Mouse (Mus musculus): ENCODE measurements around the gene Vps45.
"Not testable (repeated sequence)": the region's sequence is repeated elsewhere in the genome, so short reads cannot be mapped to it uniquely, and the experiment has no call there.

Vps45 gene

DNA sequence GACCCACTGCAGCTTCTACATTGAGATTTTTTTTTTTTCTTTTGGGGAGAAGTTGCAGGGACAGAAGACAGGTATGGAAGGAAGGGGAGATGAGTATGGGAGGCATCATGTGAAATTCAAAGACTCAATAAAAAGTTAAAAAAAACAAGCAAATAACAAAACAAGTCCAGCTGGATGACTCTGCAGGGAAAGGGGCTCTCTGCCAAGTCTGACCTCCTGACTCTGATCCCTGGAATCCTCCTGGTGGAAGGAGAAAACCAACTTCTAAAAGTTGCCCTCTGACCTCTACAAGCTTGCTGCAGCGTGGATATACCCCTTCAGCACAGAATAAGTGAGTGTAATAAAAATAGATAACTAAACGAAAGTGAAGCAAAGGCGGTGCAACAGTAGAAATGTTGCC is 20.4 kb upstream of the Vps45 start:
- no peak for DNase-seq (ENCODE audit: low spot score)

DNA sequence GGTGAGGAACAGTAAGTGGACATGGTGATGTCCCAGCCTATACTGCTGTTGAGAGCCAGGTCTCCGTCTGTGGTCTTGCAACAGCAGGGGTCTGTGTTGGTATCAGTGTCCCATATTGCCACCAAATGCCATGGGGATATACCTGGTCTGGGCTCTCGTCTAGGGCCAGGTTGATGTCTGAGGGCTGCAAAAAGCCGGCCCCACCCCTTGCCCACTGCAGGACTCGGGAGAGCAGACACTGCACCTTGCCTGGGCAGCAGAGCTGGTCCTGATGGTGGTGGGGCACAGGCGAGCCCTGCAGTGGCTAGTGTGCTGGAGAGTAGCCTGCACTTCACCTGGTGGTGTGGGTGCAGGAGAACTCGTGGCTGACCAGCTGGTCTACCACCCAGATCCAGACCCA is 19.8 kb upstream of the Vps45 start:
- DNase-seq (ENCODE audit: low spot score): no peak

DNA sequence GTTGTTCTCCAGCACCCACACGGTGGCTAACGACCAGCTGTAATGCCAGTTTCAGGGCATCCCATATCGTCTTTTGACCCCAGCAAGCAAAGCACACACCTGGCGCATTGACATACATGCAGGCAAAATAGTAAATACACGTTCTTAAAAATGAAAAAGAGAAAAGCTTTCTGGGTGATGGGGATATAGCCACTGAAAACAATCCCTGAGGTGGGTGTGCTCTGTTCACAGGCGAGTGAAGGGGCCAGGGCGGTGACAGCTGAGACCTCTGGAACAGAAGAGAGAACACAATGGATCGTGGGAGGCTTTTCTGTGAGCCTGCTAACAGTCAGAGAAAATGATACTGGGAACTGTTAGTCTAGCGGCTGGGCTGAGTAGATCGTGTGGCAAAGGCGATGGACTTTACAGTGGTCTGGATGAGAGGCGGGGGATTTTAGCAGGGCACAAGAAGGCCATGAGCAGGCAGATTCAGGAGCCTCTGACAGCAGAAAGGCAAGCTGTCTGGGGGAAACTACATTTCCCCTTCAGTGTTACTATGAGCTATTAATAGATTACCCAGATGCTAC is 14.7 kb upstream of the Vps45 start:
- DNase-seq (ENCODE audit: low spot score): no peak

DNA sequence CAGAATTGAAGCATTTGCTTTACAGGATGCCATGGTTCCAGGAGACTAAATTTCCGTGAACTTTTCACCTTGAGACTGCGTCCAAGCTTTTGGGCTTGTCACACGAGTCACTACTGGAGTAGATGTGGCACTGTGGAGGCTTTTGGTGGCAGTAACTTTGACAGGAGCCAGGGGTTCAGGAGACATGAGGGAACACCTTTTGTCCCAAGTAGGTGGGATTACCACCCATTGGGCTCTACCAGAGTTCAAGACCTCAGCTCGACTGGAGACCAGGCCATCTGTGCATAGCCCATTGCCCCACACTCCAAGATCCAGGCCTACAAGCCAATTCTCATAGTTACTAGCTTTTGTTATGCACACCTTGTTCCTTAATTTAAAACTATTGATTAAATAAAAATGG is 12.0 kb upstream of the Vps45 start:
- no peak for DNase-seq (ENCODE audit: low spot score)

DNA sequence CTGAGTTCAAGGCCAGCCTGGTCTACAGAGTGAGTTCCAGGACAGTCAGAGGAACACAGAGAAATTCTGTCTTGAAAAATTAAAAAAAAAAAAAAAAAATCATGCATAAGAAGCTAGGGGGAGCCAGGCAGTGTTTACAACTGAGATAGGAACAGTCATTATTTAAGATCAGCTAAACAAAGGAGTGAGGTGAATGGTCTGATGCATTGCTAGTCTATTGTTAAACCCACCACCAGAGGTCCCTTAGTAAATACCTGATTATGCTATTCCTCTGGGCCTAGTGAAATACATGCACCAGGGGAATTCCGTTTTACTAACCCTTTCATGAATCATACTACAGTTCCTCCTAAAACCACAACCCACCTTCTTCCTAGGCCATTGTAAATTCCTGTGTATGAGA is 11.3 kb upstream of the Vps45 start:
- no peak for DNase-seq (ENCODE audit: low spot score)

DNA sequence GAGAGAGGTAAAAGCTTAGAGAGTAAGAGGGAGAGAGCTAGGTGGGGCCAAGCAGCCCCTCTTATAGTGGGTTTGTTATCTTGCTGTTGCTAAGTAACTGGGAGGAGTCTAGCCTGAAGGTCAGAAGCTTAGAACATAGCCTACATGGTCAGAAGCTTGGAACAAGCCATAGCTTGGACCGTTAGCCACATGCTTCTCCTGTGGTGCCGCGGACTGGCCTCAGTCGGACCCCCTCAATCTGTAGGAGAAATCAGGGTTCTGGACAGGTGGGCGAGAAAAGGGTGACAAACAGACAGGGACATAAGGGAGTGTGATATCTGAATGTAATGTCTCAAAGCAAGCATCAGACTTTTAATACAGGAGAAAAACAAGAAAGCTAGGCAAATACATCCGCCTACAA is 10.8 kb upstream of the Vps45 start:
- no peak for DNase-seq (ENCODE audit: low spot score)

DNA sequence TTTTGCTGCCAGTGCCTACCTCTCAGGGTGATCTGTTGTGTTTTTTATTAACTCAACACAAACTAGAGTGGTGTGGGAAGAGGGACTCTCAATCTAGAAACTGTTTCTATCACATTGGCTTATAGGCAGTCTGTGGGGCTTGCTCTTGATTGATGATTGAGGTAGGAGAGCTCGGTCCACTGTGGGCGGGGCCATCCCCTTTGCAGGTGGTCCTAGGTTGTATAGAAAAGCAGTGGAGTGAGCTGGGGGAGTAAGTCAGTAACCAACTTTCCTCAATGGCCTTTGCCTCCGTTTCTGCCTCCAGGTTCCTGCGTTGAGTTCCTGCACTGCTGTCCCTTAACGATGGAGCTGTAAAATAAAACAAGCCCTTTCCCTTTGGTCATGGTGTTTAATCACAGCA is 8.5 kb upstream of the Vps45 start:
- no peak for DNase-seq (ENCODE audit: low spot score)

DNA sequence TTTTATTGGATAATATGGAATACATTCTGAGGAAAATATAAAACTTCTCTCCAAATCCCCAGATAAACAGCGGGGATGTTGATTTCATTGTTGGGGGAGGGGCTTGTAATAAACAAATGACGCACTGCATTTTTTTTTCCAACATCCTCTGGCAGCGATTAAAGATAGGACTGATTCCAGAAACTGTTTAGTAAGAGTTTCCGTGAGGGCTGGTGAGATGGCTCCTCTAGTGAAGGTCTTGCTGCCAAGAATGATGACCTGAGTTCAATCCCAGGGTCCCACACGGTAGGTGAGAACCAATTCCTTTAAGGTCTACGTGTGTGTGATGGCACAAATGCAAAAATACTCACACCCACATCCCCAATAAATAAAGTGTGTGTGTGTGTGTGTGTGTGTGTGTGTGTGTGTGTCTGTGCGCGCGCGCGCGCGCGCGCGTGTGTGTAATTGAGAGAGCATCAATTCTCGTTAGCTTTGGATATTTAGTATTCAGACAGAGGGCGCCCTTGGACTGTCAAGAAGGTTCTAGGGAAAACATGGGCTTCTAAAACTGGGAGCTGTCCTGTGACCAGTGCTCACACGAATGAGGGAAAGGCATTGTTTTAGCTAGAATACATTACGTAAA is 7.6 kb upstream of the Vps45 start:
- DNase-seq (ENCODE audit: low spot score): no peak

DNA sequence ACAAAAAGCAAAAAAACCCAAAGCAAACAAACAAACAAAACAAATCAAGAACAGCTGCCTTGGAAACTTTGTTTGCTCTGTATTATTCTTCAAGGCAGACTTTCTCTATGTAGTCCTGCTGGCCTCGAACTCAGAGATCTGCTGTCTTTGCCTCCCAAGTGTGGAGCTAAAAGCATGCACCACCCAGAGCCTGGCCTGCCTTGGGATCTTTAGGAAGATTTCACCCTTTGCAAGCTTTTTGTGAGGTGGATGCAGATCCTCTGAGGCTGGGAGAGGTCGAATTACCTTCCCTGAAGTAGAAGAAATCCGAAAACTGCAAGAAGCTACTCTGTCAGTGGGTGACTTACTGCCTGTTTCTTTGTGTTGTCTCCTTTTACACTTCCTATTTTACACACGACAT is 6.9 kb upstream of the Vps45 start:
- DNase-seq (ENCODE audit: low spot score): no peak

DNA sequence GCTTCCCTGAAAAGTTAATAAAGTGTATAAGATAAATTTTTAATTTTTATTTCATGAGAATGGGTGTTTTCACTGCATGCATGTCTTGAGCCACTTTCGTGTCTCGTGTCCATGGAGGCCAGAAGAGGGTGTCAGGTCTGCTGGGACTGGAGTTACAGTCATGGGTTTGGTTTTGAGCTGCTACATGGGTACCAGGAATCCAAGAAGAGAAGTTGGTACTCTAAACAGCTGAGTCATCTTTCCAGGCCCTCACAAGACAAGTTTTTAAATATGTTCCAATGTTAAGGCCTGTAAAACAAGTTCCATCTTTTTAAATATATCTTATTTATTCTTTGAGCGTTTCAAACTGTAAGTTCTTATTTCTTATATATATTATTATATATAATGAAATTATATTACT is 6.0 kb upstream of the Vps45 start:
- DNase-seq (ENCODE audit: low spot score): no peak

DNA sequence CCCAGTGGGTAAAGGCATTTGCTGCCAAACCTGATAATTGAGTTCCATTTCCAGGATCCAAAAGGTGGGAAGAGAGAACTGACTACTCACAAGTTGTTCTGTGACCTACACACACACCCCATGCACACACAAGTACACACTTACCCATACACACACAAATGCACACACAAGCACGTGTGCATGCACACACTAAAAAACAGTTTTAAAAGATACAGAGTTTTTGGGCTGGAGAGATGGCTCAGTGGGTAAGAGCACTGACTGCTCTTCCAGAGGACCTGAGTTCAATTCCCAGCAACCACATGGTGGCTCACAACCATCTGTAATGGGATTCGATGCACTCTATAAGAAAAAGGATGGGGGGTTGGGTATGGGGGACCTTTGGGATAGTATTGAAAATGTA is 5.0 kb upstream of the Vps45 start:
- DNase-seq (ENCODE audit: low spot score): no peak

DNA sequence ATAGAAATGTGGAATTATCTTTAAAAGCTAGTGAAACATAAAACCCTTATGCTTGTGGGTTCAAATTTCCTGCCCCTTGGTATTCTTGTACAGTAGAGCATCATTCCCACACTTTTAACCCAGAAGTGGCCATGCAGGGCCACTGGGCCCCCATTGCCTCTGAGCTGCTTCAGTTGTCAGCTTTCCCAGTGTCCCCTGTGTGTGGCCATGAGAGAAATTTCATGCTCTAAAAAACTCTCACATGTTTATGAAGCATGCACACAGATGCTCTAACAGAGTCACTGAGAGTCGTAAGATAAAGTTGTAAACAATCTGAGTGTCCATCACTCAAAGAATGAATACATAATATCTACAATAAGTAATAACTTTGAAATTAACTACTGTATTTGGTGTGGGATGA is 1.9 kb upstream of the Vps45 start:
- DNase-seq (ENCODE audit: low spot score): no peak

DNA sequence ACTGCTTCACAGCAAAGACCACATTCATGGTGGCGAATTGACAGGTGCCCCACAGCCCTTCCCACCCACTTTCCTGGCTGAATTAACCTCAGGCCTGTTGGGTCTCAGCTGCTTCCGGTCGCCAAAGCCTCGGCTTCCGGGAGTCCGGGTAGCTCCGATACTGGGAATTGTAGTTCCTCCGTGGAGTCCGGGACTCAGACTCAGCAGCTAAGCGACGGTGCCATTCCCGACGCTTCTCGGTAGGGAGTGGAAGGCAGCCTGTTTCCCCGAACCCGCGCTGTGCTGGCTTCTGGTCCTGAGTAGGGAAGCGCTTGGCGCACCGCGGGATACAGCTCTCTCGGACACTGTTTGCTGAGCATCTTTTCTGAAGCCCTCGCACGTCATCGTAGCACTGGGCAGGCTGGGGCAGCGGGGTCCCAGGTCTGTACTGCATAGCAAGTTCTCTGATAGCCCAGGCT is 490 bp downstream of the Vps45 start:
- peak; percentile 90 for DNase-seq (ENCODE audit: low spot score)

DNA sequence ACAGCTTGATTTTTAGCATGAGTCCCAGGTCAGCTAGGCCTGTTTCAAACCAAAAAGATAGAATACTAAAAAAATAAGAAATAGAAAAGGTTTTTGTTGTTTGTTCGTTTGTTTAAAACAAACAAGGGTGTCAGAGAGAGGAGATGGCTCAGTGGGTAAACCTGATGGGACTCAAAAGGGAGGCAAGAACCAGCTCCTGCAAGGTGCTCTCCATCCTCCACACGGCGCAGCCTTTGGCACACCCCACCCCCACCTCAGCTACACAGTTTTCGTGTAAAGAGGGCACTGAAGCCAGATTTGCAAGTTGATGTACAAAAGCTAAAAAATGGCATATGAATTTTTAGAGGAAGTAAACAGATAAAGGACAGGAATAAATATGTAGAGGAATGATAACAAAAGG is 2.2 kb downstream of the Vps45 start:
- no peak for DNase-seq (ENCODE audit: low spot score)

DNA sequence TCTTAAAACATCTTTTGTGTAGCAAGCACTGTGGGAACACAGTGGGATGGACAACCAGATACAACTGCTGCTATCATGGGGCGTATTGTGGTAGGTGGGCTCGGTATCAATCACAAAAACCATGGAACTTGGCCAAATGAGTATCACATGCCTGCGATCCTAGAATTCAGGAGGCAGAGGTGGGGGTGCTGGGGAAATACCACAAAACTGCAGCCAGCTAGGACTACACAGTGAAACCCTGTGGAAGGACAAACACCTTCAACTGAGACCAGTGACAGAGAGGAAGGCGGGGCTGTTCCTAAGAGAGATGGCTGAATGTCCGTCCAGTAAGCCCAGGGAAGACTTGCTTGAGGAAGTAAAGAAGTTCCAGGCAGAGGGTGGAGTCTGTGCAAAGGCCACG is 3.0 kb downstream of the Vps45 start:
- no peak for DNase-seq (ENCODE audit: low spot score)

DNA sequence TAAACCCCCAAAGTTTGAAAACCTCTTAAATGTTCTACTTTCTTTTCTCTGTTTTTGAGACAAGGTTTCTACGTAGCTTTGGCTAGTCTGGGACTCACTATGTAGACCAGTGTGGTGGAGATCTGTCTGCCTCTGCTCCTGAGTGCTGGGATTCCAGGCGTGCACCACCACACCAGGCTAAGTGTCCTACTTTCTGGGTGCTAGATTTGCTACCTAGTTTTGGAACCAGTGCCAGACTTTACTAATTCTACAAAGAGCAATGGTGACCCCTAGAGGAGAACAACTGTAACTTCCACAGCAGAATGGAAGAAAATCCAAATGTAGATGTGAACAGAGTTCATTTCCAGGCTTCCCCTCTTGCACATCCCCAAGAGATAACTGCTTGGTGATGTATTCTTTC is 6.4 kb downstream of the Vps45 start:
- no peak for DNase-seq (ENCODE audit: low spot score)

DNA sequence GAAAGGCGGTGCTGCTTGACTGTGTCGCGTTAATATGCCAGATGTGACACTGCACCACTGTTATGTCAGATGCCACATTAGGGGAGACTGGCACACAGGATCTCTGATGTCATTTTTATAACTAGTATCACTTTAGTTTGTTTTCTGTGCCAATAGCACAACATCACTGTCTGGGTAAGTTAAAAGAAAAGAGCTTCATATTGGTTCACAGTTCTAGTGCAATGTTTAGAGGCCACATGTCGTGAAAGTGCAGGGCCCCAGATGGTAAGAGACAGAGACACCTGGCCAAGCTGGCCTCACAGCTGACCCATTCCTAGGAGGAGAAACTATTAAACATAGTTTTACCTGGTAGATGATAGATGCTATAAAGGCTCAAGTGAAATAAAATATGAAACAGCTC is 7.1 kb downstream of the Vps45 start:
- DNase-seq (ENCODE audit: low spot score): no peak

DNA sequence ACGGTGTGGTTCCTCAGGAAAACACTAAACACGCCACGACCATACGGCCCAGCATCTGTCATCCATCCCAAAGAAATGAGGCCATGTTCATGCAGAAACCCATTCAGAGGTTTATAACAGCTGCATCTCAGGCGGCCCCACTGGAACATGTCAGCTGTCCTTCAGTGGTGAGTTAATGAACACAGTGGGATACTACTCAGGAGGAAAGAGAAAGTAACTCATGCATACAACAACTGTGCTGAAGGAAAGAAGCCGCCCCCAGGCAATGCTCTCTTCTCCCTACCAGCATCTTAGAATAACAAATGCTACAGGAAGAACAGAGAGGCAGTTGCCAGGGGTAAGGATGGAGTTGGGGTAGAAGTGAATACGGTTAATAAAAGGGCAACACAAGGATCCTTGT is 7.5 kb downstream of the Vps45 start:
- DNase-seq (ENCODE audit: low spot score): no peak

DNA sequence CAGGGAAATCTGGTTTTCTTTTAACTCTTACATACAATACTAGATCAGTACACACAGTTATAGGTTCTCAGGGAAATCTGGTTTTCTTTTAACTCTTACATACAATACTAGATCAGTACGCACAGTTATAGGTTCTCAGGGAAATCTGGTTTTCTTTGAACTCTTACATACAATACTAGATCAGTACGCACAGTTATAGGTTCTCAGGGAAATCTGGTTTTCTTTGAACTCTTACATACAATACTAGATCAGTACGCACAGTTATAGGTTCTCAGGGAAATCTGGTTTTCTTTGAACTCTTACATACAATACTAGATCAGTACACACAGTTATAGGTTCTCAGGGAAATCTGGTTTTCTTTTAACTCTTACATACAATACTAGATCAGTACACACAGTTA is 13.7 kb downstream of the Vps45 start:
- not testable (repeated sequence) for DNase-seq (ENCODE audit: low spot score)

DNA sequence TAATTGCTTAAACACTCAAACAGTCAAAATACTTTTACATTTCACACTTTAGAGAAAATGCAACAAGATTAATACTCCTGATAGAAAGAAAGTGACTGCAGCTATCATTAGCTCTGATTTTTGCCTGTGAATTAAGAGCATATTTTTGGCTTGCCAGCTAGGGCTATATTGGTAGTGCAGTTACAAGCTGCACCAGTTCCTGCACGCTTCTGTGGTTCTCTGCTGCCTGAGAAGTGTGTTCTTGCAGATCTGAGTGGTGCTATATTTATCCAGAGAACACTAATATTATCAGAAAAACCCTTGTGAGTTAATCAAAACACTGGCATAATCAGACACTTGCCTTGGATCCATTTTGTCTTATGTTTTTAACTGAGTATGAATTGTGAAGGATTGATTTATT is 15.2 kb downstream of the Vps45 start:
- no peak for DNase-seq (ENCODE audit: low spot score)

DNA sequence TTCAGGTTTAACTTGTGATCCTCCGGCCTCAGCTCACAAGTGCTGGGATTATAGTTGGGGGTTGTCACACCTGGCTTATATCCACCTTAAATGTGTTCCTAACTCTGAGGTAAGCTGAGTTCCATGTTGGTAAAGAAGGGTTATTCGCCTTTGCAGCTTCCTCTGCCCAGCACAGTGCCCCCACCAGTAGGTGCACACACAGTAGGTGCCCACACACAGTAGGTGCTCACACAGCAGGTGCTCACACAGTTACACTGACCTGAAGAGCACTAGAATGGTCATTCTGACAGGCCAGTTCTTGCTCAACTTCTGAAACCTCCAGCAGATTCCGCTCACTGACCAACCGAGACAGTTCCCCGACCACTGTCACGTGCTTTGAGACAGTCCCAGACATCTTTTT is 17.2 kb downstream of the Vps45 start:
- no peak for DNase-seq (ENCODE audit: low spot score)

DNA sequence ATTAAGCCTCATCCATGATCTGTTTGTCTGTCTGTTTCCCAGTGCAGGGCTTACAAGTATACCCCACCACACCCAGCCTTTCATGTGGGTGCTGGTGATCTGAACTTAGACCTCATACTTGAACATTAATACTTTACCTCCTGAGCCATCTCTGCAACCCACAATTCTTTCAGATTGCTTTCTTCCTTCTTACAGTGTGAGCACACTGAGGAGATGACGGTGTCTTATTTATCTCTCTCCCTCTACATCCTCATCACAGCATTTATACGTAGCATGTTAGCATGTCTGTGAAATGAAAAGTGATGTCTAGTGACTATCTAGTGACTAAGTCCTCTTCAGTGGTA is 17.6 kb downstream of the Vps45 start:
- DNase-seq (ENCODE audit: low spot score): no peak

DNA sequence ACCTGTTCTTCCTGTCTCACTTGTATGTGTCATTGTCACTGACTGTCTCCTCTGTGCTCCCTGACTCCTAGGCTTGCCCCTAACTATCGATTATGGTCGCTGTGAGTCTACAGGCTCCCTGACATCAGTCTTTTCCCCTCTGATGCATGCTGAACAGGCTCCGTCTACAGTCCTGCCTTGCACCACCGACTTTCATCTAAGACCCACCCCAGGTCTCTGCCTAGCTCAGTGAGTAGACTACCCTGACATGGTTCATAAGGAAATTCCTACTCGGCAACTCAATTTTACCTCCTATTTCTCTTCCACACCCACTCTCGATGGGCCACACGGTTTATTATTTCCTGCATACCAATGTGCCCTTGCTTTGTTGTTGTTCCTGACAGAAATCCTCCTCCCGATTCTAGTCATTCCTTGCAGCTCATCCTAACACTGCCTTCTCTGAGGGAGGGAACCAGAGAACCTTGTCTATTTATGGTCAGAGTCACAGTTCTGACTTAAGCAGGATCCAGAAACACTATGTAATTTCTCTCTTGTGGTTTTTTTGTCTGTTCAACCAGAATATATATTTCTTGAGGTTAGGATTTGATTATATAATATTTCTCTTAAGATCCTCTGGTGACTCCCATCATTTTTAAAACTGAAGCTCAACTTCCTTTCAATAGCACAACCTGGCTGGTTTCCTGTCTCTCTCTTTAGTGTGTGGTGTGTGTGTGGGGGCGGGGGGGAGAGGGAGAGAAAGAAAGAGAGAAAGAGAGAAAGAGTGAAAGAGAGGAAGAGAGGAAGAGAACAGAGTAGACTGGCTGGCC is 18.2 kb downstream of the Vps45 start:
- no peak for DNase-seq (ENCODE audit: low spot score)

DNA sequence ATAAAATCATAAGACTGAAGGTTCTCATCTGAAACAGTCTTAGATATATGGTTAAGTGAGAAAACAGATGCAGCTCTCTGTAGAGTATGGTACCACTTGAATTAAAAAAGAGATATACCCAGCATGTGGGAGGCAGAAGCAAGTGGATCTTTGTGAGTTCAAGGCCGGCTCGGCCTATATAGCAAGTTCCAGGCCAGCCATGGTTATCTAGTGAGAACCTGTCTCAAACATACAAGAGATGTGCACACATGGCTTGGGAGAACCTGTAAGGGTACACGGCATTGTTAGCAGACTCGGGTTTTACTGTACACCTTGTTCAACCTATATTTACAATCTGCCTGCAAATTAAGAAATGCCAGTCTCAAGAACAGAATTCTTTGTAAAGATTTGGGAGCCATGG is 19.4 kb downstream of the Vps45 start:
- DNase-seq (ENCODE audit: low spot score): no peak
